Mouse (Mus musculus): ENCODE results near the gene Rufy1. TPM values are rescaled to one million over a fixed set of nuclear protein-coding genes. Genes with fewer than 3 reads are reported as not detected.

Gene Rufy1
- total RNA-seq, 2 experiments from 2014 or later: 29.6 to 30.1 TPM

DNA sequence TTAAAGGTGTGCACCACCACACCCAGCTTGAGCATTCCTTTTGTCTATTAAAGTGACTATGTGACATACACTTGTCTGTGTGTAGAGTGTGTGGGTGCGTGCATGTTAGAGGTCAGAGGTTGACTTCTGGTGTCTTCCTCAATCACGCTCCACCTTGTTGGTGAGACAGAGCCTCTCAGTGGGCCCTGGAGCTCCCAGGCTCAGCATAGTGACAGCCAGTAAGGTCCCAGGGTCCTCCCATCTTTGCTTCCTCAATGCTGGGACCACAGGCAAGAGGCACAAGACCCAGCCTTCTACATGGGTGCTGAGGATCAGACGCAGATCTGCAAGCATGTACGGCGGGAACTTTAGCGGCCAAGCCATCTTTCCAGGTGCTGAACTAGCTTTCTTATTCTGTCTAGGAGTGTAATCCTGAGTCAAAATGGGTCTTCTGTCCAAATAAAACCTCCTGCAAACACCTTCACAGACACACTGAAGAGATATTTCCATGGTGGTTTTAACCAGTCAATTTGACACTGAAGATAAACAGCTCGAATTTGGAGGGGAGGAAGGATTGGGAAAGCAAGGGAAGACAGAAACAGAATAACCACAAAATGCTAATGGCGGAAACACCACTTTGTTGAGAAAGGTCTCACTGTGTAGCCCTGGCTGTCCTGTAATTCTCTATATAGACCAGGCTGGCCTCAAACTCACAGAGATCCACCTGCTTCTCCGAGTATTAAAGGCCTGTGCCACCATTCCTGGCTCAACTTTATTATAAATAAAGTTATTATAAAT lies 84.5 kb downstream of the Rufy1 start:
- no peak for DNase-seq

- DNase-seq: no peak
Observed at GRCm38 (mm10) chr11:50345486-50345885, 85.4 kb downstream of the Rufy1 start.

Small RNAs within 50 kb of the gene (microRNA-seq; reads per million reads assigned to microRNA genes)
- gene Mir804: 0 reads per million in 2 experiments

Other genes with a start within 250 kb of the Rufy1 start
- 100 to 1,000 TPM; 426 to 430 TPM for gene Sqstm1, start 220.3 kb downstream of the Rufy1 start, total RNA-seq (2021)
- gene Mgat4b, start 220.2 kb downstream of the Rufy1 start, total RNA-seq (2021): 100 to 1,000 TPM in 1 of 2 experiments, 10 to 100 TPM in 1; 91.1 to 102 TPM
- 1 to 10 TPM; 5.1 to 8.7 TPM for gene Ltc4s, start 192.5 kb downstream of the Rufy1 start, total RNA-seq (2021)
- gene Maml1, start 138.8 kb downstream of the Rufy1 start, total RNA-seq (2021): 10 to 100 TPM in 1 of 2 experiments, 1 to 10 TPM in 1; 8.8 to 10.5 TPM
- 100 to 1,000 TPM; 425 to 428 TPM for gene Canx, start 105.5 kb downstream of the Rufy1 start, total RNA-seq (2021)
- gene Cby3, start 76.7 kb downstream of the Rufy1 start, total RNA-seq (2021): not detected
- gene Hnrnph1, start 54.1 kb downstream of the Rufy1 start, total RNA-seq (2021): 100 to 1,000 TPM; 303 to 325 TPM
- 10 to 100 TPM; 15.7 to 15.9 TPM for gene Adamts2, start 171.0 kb upstream of the Rufy1 start, total RNA-seq (2021)

Data from layer of hippocampus, postnatal 36 days (tissue).